Mouse (Mus musculus) heart, embryonic 14.5 days (tissue): Measurements from ENCODE around the gene Gm3286. TPM values are rescaled to one million over a fixed set of nuclear protein-coding genes. Genes with fewer than 3 reads are reported as not detected.
"Not testable (repeated sequence)": the region's sequence is repeated elsewhere in the genome, so short reads cannot be mapped to it uniquely, and the experiment has no call there.

Experiments
- ATAC-seq: fragments of 200-750 bp; cut with Nextera tagmentation; 2 replicates; pipeline ENCODE4 v1.8.0; 2017; ENCODE audit warnings: low read depth, moderate TSS enrichment; ENCODE audit not compliant: insufficient number of reproducible peaks, insufficient read depth, low FRiP score
- H3K27ac ChIP-seq, 2 experiments: fragments of 200-500 bp in 1 of 2; fragments of 300-500 bp in 1 of 2; sonication (generic) in 1 of 2; replicated peaks in 1 of 2; 2 replicates each; pipeline ENCODE4 v1.5.1; 2012 to 2014; ENCODE audit warnings: low read depth in 2 of 2, low read length in 2 of 2, control low read depth in 1 of 2, mild to moderate bottlenecking in 1 of 2, mixed read lengths in 1 of 2; ENCODE audit not compliant: control insufficient read depth in 1 of 2, insufficient read depth in 1 of 2
- H3K27me3 ChIP-seq: fragments of 300-500 bp; sonication (generic); 2 replicates; pipeline ENCODE4 v1.6.1; 2014; ENCODE audit warnings: mild to moderate bottlenecking, low read length, control low read depth; ENCODE audit not compliant: control insufficient read depth, insufficient read depth
- H3K36me3 ChIP-seq: fragments of 300-500 bp; sonication (generic); 2 replicates; pipeline ENCODE4 v1.6.1; 2014; ENCODE audit warnings: mild to moderate bottlenecking, control low read depth, low read length, mixed read lengths; ENCODE audit not compliant: control insufficient read depth, insufficient read depth
- H3K4me1 ChIP-seq, 2 experiments: fragments of 200-500 bp in 1 of 2; fragments of 300-500 bp in 1 of 2; sonication (generic) in 1 of 2; 2 replicates each; pipeline ENCODE4 v1.6.1; 2012 to 2014; ENCODE audit warnings: low read length in 2 of 2, control low read depth in 1 of 2, mixed read lengths in 1 of 2; ENCODE audit not compliant: control insufficient read depth in 2 of 2, insufficient read depth in 2 of 2
- H3K4me2 ChIP-seq: fragments of 300-500 bp; sonication (generic); 2 replicates; pipeline ENCODE4 v1.6.1; 2014; ENCODE audit warnings: mild to moderate bottlenecking, low read length
- H3K4me3 ChIP-seq, 2 experiments: fragments of 200-500 bp in 1 of 2; fragments of 300-500 bp in 1 of 2; sonication (generic) in 1 of 2; 2 replicates each; pipeline ENCODE4 v1.5.1; 2012 to 2014; ENCODE audit warnings: low read length in 2 of 2, mild to moderate bottlenecking in 2 of 2, control low read depth in 1 of 2, low read depth in 1 of 2, moderate library complexity in 1 of 2; ENCODE audit not compliant: control insufficient read depth in 1 of 2, insufficient read depth in 1 of 2
- H3K9ac ChIP-seq: fragments of 300-500 bp; sonication (generic); 2 replicates; pipeline ENCODE4 v1.6.1; 2014; ENCODE audit warnings: mild to moderate bottlenecking, low read length
- H3K9me3 ChIP-seq: fragments of 300-500 bp; sonication (generic); 2 replicates; pipeline ENCODE4 v1.6.1; 2016; ENCODE audit warnings: low read length, control low read depth; ENCODE audit not compliant: control insufficient read depth
- polyA plus RNA-seq: library from polyadenylated mRNA; unstranded; fragments of >200 nt; fragmentation: Nextera tagmentation; extraction: Ambion mirVana; gene quantifications from 2 replicates; pipeline ENCODE4 v1.2.1, GENCODE M21; 2014

Gene Gm3286
- polyA plus RNA-seq, result not detected in 2 replicates

GRCm38 (mm10) chr5:95510458-95510857 lies at the start of gene Gm3286:
Gene Gm3286 (plus strand): TSS chr5:95510758.
- H3K4me1 ChIP-seq, H3K4me2 ChIP-seq, ATAC-seq, H3K9me3 ChIP-seq, H3K9ac ChIP-seq, H3K27me3 ChIP-seq, H3K4me3 ChIP-seq, H3K36me3 ChIP-seq, H3K27ac ChIP-seq: not testable (repeated sequence)

Other genes starting within 250 kb of the Gm3286 start
- not detected in 2 replicates for gene Gm10424, start 238.0 kb upstream of the Gm3286 start, polyA plus RNA-seq
- gene Gm3259, start 204.8 kb upstream of the Gm3286 start, polyA plus RNA-seq, result not detected in 2 replicates
- not detected in 2 replicates for gene D5Ertd577e, start 54.0 kb upstream of the Gm3286 start, polyA plus RNA-seq
- gene Gm7971, start 84.1 kb downstream of the Gm3286 start, polyA plus RNA-seq, result not detected in 2 replicates
- gene Gm7978, start 225.4 kb downstream of the Gm3286 start, polyA plus RNA-seq, result not detected in 2 replicates
- gene Gm7982, start 231.3 kb downstream of the Gm3286 start, polyA plus RNA-seq, result not detected in 2 replicates